Mouse (Mus musculus): ENCODE data around the gene Slc1a7. TPM values are rescaled to one million over a fixed set of nuclear protein-coding genes. Genes with fewer than 3 reads are reported as not detected.

Gene Slc1a7
- 0.17 and 0.31 TPM in 2 replicates for polyA plus RNA-seq (2015; fragmentation: Nextera tagmentation; extraction: Ambion mirVana)

DNA sequence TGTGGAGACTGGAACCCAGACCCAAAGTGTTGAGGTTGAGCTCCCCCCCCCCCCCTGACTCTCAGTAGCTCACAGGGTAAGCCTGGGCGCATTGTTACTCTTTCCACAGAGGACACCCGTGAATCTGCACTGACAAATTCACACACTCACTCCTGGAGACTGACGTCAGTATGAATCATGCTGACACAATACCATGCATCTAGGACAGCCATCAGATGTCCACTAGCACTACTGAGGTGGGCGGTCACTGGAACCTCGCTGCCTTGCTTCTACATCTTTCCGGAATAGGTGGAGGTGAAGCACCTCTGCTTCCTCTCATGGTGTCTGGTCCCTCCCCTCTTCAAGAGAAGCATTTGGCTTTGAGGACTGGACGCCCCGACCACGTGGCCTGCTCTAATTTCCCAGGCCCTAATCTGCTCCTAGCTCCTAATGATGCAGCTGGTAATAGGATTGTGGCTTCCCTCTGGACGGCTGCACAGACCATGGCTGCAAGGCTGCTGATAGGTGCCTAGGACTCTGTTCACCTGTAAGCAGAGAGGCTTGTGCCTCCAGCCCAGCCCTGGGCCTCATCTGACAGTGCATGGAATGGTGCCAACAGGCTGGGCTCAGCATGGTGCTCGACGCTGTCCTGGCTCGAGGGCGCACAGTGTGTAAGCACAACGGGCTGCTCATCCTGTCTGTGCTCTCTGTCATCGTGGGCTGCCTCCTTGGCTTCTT lies at the start of gene Slc1a7:
TSS of gene Slc1a7 (plus strand) at position 367 of the 717 bp plus-strand sequence.
- H3K9me3 ChIP-seq (replicated peaks; ENCODE audit: control insufficient read depth, low read length) = no peaks in the 10 kb centered on the region
- no peak within 1 kb of the TSS for H3K27ac ChIP-seq (ENCODE audit: low read length)
- no peak within 1 kb of the TSS for H3K4me3 ChIP-seq (replicated peaks; ENCODE audit: low read length)
- H3K27me3 ChIP-seq (ENCODE audit: control insufficient read depth, insufficient read depth, low read length) = no peaks in the 10 kb centered on the region
- ATAC-seq (ENCODE audit: insufficient read depth, low FRiP score) = no peak
- H3K9ac ChIP-seq (ENCODE audit: low read length) = no peak within 1 kb of the TSS
- no peak within 1 kb of the TSS for H3K4me2 ChIP-seq (ENCODE audit: low read depth, low read length)
- H3K36me3 ChIP-seq (ENCODE audit: control insufficient read depth, insufficient read depth, low read length) = no peaks in the 10 kb centered on the region
- H3K4me1 ChIP-seq (ENCODE audit: control insufficient read depth, insufficient read depth, low read length) = no peaks in the 10 kb centered on the region
- 79% methylated on average over 16 of the region's 16 CpGs for WGBS

- Histone ChIP-seq H3K9ac (ENCODE audit: low read length) (no peak overlapping the region), H3K9me3 (replicated peaks; ENCODE audit: control insufficient read depth, low read length) (no peaks in the 10 kb centered on the region), H3K4me1 (ENCODE audit: control insufficient read depth, insufficient read depth, low read length) (peaks cover 21% of the 10 kb centered on the region), H3K4me2 (ENCODE audit: low read depth, low read length) (no peak overlapping the region), H3K4me3 (replicated peaks; ENCODE audit: low read length) (no peak overlapping the region), H3K36me3 (ENCODE audit: control insufficient read depth, insufficient read depth, low read length) (no peaks in the 10 kb centered on the region), H3K27me3 (ENCODE audit: control insufficient read depth, insufficient read depth, low read length) (no peaks in the 10 kb centered on the region), H3K27ac (ENCODE audit: low read length) (no peak overlapping the region)
- 75% methylated on average over 2 of the region's 2 CpGs for WGBS
- ATAC-seq (ENCODE audit: insufficient read depth, low FRiP score) = no peak
These were observed 47.8 kb upstream of the Slc1a7 start for GRCm38 (mm10) chr4:107920336-107920735.

- 54% methylated on average over 8 of the region's 8 CpGs for WGBS
- Histone ChIP-seq H3K36me3 (ENCODE audit: control insufficient read depth, insufficient read depth, low read length) (no peaks in the 10 kb centered on the region), H3K9me3 (replicated peaks; ENCODE audit: control insufficient read depth, low read length) (no peaks in the 10 kb centered on the region), H3K4me3 (replicated peaks; ENCODE audit: low read length) (no peak overlapping the region), H3K27me3 (ENCODE audit: control insufficient read depth, insufficient read depth, low read length) (no peaks in the 10 kb centered on the region), H3K9ac (ENCODE audit: low read length) (0 out of 2 replicates have a peak overlapping the region, but pooled peaks have one; percentile 3), H3K4me1 (ENCODE audit: control insufficient read depth, insufficient read depth, low read length) (peaks cover 21% of the 10 kb centered on the region), H3K27ac (ENCODE audit: low read length) (peak overlapping the region; percentile 32; the same call in 1 of the 2 replicates), H3K4me2 (ENCODE audit: low read depth, low read length) (peak overlapping the region; percentile 74; the same call in 1 of the 2 replicates)
- no peak for ATAC-seq (ENCODE audit: insufficient read depth, low FRiP score)
These were observed 46.9 kb upstream of the Slc1a7 start for GRCm38 (mm10) chr4:107921152-107921695.

- Histone ChIP-seq H3K4me3 (replicated peaks; ENCODE audit: low read length) (peak overlapping the region; percentile 88), H3K9ac (ENCODE audit: low read length) (peak overlapping the region; percentile 95), H3K4me2 (ENCODE audit: low read depth, low read length) (peak overlapping the region; percentile 74), H3K9me3 (replicated peaks; ENCODE audit: control insufficient read depth, low read length) (no peaks in the 10 kb centered on the region), H3K4me1 (ENCODE audit: control insufficient read depth, insufficient read depth, low read length) (peaks cover 21% of the 10 kb centered on the region), H3K27me3 (ENCODE audit: control insufficient read depth, insufficient read depth, low read length) (no peaks in the 10 kb centered on the region), H3K27ac (ENCODE audit: low read length) (peak overlapping the region; percentile 83), H3K36me3 (ENCODE audit: control insufficient read depth, insufficient read depth, low read length) (no peaks in the 10 kb centered on the region)
- 52% methylated on average over 4 of the region's 4 CpGs for WGBS
- peak; percentile 45 for ATAC-seq (ENCODE audit: insufficient read depth, low FRiP score)
These were observed 46.2 kb upstream of the Slc1a7 start for GRCm38 (mm10) chr4:107921952-107922351.

GRCm38 (mm10) chr4:107923145-107923802 lies 44.9 kb upstream of the Slc1a7 start, which contains the start of gene Cpt2:
Gene Cpt2, minus strand, starts transcription at chr4:107923610.
- Histone ChIP-seq H3K4me2 (ENCODE audit: low read depth, low read length) (peak within 1 kb of the TSS; percentile 74), H3K4me1 (ENCODE audit: control insufficient read depth, insufficient read depth, low read length) (peaks cover 21% of the 10 kb centered on the region), H3K27ac (ENCODE audit: low read length) (peak within 1 kb of the TSS; percentile 83), H3K9me3 (replicated peaks; ENCODE audit: control insufficient read depth, low read length) (no peaks in the 10 kb centered on the region), H3K36me3 (ENCODE audit: control insufficient read depth, insufficient read depth, low read length) (no peaks in the 10 kb centered on the region), H3K27me3 (ENCODE audit: control insufficient read depth, insufficient read depth, low read length) (no peaks in the 10 kb centered on the region), H3K9ac (ENCODE audit: low read length) (peak within 1 kb of the TSS; percentile 95), H3K4me3 (replicated peaks; ENCODE audit: low read length) (peak within 1 kb of the TSS; percentile 88)
- ATAC-seq (ENCODE audit: insufficient read depth, low FRiP score) = peak; percentile 96
- WGBS = under 1% methylated on average over 38 of the region's 38 CpGs

DNA sequence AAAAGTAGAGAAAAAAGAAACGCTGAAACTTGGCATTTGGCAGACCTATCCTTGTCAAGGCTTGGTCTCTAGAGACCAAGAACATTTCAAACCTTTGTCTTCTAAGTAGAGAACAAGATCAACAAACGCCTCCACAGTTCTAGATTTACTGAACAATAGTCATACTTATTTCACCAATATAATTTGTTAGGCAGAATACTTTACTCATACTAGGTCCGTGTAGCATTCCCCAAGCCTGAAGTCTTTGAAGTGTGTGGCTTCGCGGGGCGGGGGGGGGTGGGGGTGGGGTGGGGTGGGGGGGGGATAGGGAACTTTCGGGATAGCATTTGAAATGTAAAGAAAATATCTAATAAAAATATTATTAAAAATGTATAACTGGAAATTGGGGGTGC lies 44.3 kb upstream of the Slc1a7 start:
- H3K27me3 ChIP-seq (ENCODE audit: control insufficient read depth, insufficient read depth, low read length) = no peaks in the 10 kb centered on the region
- H3K4me2 ChIP-seq (ENCODE audit: low read depth, low read length) = peak overlapping the region; percentile 74
- peak overlapping the region; percentile 95; the same call in 1 of the 2 replicates for H3K9ac ChIP-seq (ENCODE audit: low read length)
- peak overlapping the region; percentile 83 for H3K27ac ChIP-seq (ENCODE audit: low read length)
- peaks cover 21% of the 10 kb centered on the region for H3K4me1 ChIP-seq (ENCODE audit: control insufficient read depth, insufficient read depth, low read length)
- H3K4me3 ChIP-seq (replicated peaks; ENCODE audit: low read length) = peak overlapping the region; percentile 88
- no peaks in the 10 kb centered on the region for H3K36me3 ChIP-seq (ENCODE audit: control insufficient read depth, insufficient read depth, low read length)
- ATAC-seq (ENCODE audit: insufficient read depth, low FRiP score) = no peak
- H3K9me3 ChIP-seq (replicated peaks; ENCODE audit: control insufficient read depth, low read length) = no peaks in the 10 kb centered on the region
- WGBS = 36% methylated on average over 7 of the region's 7 CpGs

GRCm38 (mm10) chr4:107928269-107928668 lies 39.9 kb upstream of the Slc1a7 start:
- Histone ChIP-seq H3K36me3 (ENCODE audit: control insufficient read depth, insufficient read depth, low read length) (no peaks in the 10 kb centered on the region), H3K9me3 (replicated peaks; ENCODE audit: control insufficient read depth, low read length) (no peaks in the 10 kb centered on the region), H3K4me3 (replicated peaks; ENCODE audit: low read length) (no peak overlapping the region), H3K4me2 (ENCODE audit: low read depth, low read length) (no peak overlapping the region), H3K9ac (ENCODE audit: low read length) (no peak overlapping the region), H3K27me3 (ENCODE audit: control insufficient read depth, insufficient read depth, low read length) (no peaks in the 10 kb centered on the region), H3K27ac (ENCODE audit: low read length) (no peak overlapping the region), H3K4me1 (ENCODE audit: control insufficient read depth, insufficient read depth, low read length) (no peaks in the 10 kb centered on the region)
- 55% methylated on average over 2 of the region's 2 CpGs for WGBS
- no peak for ATAC-seq (ENCODE audit: insufficient read depth, low FRiP score)

GRCm38 (mm10) chr4:107928726-107929125 lies 39.4 kb upstream of the Slc1a7 start:
- 81% methylated on average over 2 of the region's 2 CpGs for WGBS
- Histone ChIP-seq H3K4me1 (ENCODE audit: control insufficient read depth, insufficient read depth, low read length) (no peaks in the 10 kb centered on the region), H3K9ac (ENCODE audit: low read length) (no peak overlapping the region), H3K4me3 (replicated peaks; ENCODE audit: low read length) (no peak overlapping the region), H3K27ac (ENCODE audit: low read length) (no peak overlapping the region), H3K27me3 (ENCODE audit: control insufficient read depth, insufficient read depth, low read length) (no peaks in the 10 kb centered on the region), H3K4me2 (ENCODE audit: low read depth, low read length) (no peak overlapping the region), H3K9me3 (replicated peaks; ENCODE audit: control insufficient read depth, low read length) (no peaks in the 10 kb centered on the region), H3K36me3 (ENCODE audit: control insufficient read depth, insufficient read depth, low read length) (no peaks in the 10 kb centered on the region)
- ATAC-seq (ENCODE audit: insufficient read depth, low FRiP score) = no peak

- H3K27me3 ChIP-seq (ENCODE audit: control insufficient read depth, insufficient read depth, low read length) = no peaks in the 10 kb centered on the region
- no peak overlapping the region for H3K27ac ChIP-seq (ENCODE audit: low read length)
- H3K9me3 ChIP-seq (replicated peaks; ENCODE audit: control insufficient read depth, low read length) = no peaks in the 10 kb centered on the region
- no peak for ATAC-seq (ENCODE audit: insufficient read depth, low FRiP score)
- no peaks in the 10 kb centered on the region for H3K4me1 ChIP-seq (ENCODE audit: control insufficient read depth, insufficient read depth, low read length)
- WGBS = 73% methylated on average over 3 of the region's 3 CpGs
- no peak overlapping the region for H3K4me3 ChIP-seq (replicated peaks; ENCODE audit: low read length)
- no peak overlapping the region for H3K9ac ChIP-seq (ENCODE audit: low read length)
- no peaks in the 10 kb centered on the region for H3K36me3 ChIP-seq (ENCODE audit: control insufficient read depth, insufficient read depth, low read length)
- no peak overlapping the region for H3K4me2 ChIP-seq (ENCODE audit: low read depth, low read length)
These were observed 36.7 kb upstream of the Slc1a7 start for GRCm38 (mm10) chr4:107931453-107931852.
